In the genomic region with DNA sequence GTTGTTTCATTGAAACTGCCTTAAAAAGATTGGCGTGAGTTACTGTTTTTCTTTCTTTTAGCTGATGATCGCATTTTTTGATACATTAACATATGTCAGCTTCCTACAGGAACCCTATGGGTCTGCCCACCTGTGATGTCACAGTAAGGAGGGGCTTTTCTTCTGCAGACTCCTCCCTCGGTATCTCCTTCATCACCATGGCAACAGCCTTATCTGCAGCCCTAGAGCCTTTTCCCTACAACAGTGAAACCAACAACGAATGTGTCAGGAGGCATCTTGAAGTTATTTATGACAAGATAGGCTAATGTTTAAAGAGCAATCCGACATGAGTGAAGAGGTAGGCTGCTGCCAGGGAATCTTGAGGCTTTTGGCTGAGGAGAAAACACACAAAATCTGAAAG, we compare ENCODE assay signal across 17 mouse cellular contexts.
A peak's percentile ranks its signal among the peaks of the same experiment; 100 is the strongest.
DNase-seq lines count a peak whose midpoint lies in the region; ATAC-seq and TF ChIP-seq lines count a peak whose summit lies in the region.
"Had no signal": no experiment of that assay in that cellular context is flagged by ENCODE, and none has a peak within 500 bp of the region (broad histone marks: within the 10 kb centered on the region; RNA-seq: fewer than 3 reads in every experiment).

No protein-coding gene starts in this region.

- H3K9ac ChIP-seq in forebrain, embryonic 13.5 days: no peak overlapping the region
- H3K9ac ChIP-seq in forebrain, embryonic 12.5 days: no peak overlapping the region
- no peak overlapping the region for H3K9ac ChIP-seq in midbrain, embryonic 13.5 days (replicated peaks)
- H3K9ac ChIP-seq in midbrain, embryonic 15.5 days: no peak overlapping the region
- H3K9ac ChIP-seq: limb, embryonic 13.5 days; midbrain, embryonic 12.5 days had no signal

- 72% methylated on average over 5 of the region's 5 CpGs for WGBS in forebrain, embryonic 13.5 days
- 74% methylated on average over 5 of the region's 5 CpGs for WGBS in forebrain, embryonic 12.5 days
- WGBS in midbrain, embryonic 13.5 days: 70% methylated on average over 5 of the region's 5 CpGs
- WGBS in midbrain, embryonic 10.5 days: 69% methylated on average over 5 of the region's 5 CpGs
- 62% methylated on average over 5 of the region's 5 CpGs for WGBS in midbrain, embryonic 15.5 days

- TF ChIP-seq CTCF in brain, embryonic 14.5 days (IDR thresholded peaks at IDR 0.05; ENCODE audit: borderline replicate concordance, extremely low read depth, insufficient read depth, insufficient read length): no peak

- no peak for TF ChIP-seq POLR2A in brain, embryonic 14.5 days (IDR thresholded peaks at IDR 0.05; ENCODE audit: borderline replicate concordance, extremely low read depth, insufficient read depth, insufficient read length, poor library complexity, severe bottlenecking)

- no peaks in the 10 kb centered on the region for H3K27me3 ChIP-seq in forebrain, embryonic 13.5 days
- H3K27me3 ChIP-seq in forebrain, embryonic 12.5 days: no peaks in the 10 kb centered on the region
- H3K27me3 ChIP-seq in midbrain, embryonic 13.5 days: no peaks in the 10 kb centered on the region
- H3K27me3 ChIP-seq in midbrain, embryonic 10.5 days (ENCODE audit: low read depth, poor library complexity, severe bottlenecking): no peaks in the 10 kb centered on the region
- H3K27me3 ChIP-seq in midbrain, embryonic 15.5 days (replicated peaks): no peaks in the 10 kb centered on the region
- H3K27me3 ChIP-seq: limb, embryonic 13.5 days; midbrain, embryonic 12.5 days had no signal

- no peaks in the 10 kb centered on the region for H3K36me3 ChIP-seq in forebrain, embryonic 13.5 days (ENCODE audit: poor library complexity, severe bottlenecking)
- no peaks in the 10 kb centered on the region for H3K36me3 ChIP-seq in forebrain, embryonic 12.5 days (replicated peaks)
- H3K36me3 ChIP-seq in midbrain, embryonic 13.5 days: no peaks in the 10 kb centered on the region
- no peaks in the 10 kb centered on the region for H3K36me3 ChIP-seq in midbrain, embryonic 10.5 days
- no peaks in the 10 kb centered on the region for H3K36me3 ChIP-seq in midbrain, embryonic 15.5 days (replicated peaks)
- H3K36me3 ChIP-seq: heart, embryonic 10.5 days; limb, embryonic 13.5 days; midbrain, embryonic 12.5 days had no signal

- H3K4me2 ChIP-seq in forebrain, embryonic 13.5 days: no peak overlapping the region
- no peak overlapping the region for H3K4me2 ChIP-seq in forebrain, embryonic 12.5 days
- no peak overlapping the region for H3K4me2 ChIP-seq in midbrain, embryonic 13.5 days (replicated peaks)
- H3K4me2 ChIP-seq in midbrain, embryonic 15.5 days: no peak overlapping the region
- H3K4me2 ChIP-seq: limb, embryonic 13.5 days; midbrain, embryonic 12.5 days had no signal

- no peaks in the 10 kb centered on the region for H3K9me3 ChIP-seq in forebrain, embryonic 13.5 days (replicated peaks)
- no peaks in the 10 kb centered on the region for H3K9me3 ChIP-seq in forebrain, embryonic 12.5 days
- H3K9me3 ChIP-seq in midbrain, embryonic 13.5 days: no peaks in the 10 kb centered on the region
- no peaks in the 10 kb centered on the region for H3K9me3 ChIP-seq in midbrain, embryonic 10.5 days (replicated peaks)
- H3K9me3 ChIP-seq in midbrain, embryonic 15.5 days: no peaks in the 10 kb centered on the region
- H3K9me3 ChIP-seq: heart, embryonic 10.5 days; limb, embryonic 13.5 days; midbrain, embryonic 12.5 days had no signal

- no peak overlapping the region for H3K4me3 ChIP-seq in forebrain, embryonic 13.5 days
- H3K4me3 ChIP-seq in forebrain, embryonic 12.5 days (replicated peaks): no peak overlapping the region
- H3K4me3 ChIP-seq in midbrain, embryonic 13.5 days (replicated peaks): no peak overlapping the region
- no peak overlapping the region for H3K4me3 ChIP-seq in midbrain, embryonic 10.5 days
- no peak overlapping the region for H3K4me3 ChIP-seq in midbrain, embryonic 15.5 days
- H3K4me3 ChIP-seq: heart, embryonic 10.5 days; left cerebral cortex, adult 2 months; limb, embryonic 13.5 days; midbrain, embryonic 12.5 days had no signal

- DNase-seq in midbrain, embryonic 10.5 days (ENCODE audit: low spot score): no peak
- peak; percentile 73 for DNase-seq in brain, embryonic 14.5 days (ENCODE audit: low read depth)
- no peak for DNase-seq in natural killer cell, adult 2 months (ENCODE audit: low spot score in 2 of 2)
- DNase-seq in cerebellum, adult 9-11 months: no peak
- DNase-seq: cerebellum, adult 18-20 months; gastrocnemius, postnatal 25 days; kidney, adult 18-20 months; kidney, postnatal 36 days had no signal

- H3K4me1 ChIP-seq in forebrain, embryonic 13.5 days: no peaks in the 10 kb centered on the region
- no peaks in the 10 kb centered on the region for H3K4me1 ChIP-seq in forebrain, embryonic 12.5 days
- H3K4me1 ChIP-seq in midbrain, embryonic 13.5 days (replicated peaks): no peaks in the 10 kb centered on the region
- no peaks in the 10 kb centered on the region for H3K4me1 ChIP-seq in midbrain, embryonic 10.5 days
- H3K4me1 ChIP-seq in midbrain, embryonic 15.5 days: no peaks in the 10 kb centered on the region; the same call in 1 of the 2 replicates
- H3K4me1 ChIP-seq: heart, embryonic 10.5 days; limb, embryonic 13.5 days; midbrain, embryonic 12.5 days had no signal

- peak; percentile 75; the same call in 1 of the 2 replicates for ATAC-seq in forebrain, embryonic 13.5 days
- no peak; the same call in 1 of the 2 replicates for ATAC-seq in forebrain, embryonic 12.5 days (ENCODE audit: low FRiP score)
- peak; percentile 60; the same call in 1 of the 2 replicates for ATAC-seq in midbrain, embryonic 13.5 days
- ATAC-seq in midbrain, embryonic 15.5 days (replicated peaks): peak; percentile 95
- ATAC-seq: activated CD4-positive, CD25-positive, alpha-beta regulatory T cell, adult 4 months had no signal

- no peak overlapping the region for H3K27ac ChIP-seq in forebrain, embryonic 13.5 days
- H3K27ac ChIP-seq in forebrain, embryonic 12.5 days: no peak overlapping the region
- no peak overlapping the region for H3K27ac ChIP-seq in midbrain, embryonic 13.5 days
- H3K27ac ChIP-seq in midbrain, embryonic 10.5 days (replicated peaks): no peak overlapping the region
- H3K27ac ChIP-seq in midbrain, embryonic 15.5 days: no peak overlapping the region
- H3K27ac ChIP-seq: heart, embryonic 10.5 days; left cerebral cortex, adult 2 months; limb, embryonic 13.5 days; midbrain, embryonic 12.5 days had no signal
